Mouse (Mus musculus) ovary, postnatal 36 days (tissue): ENCODE measurements at regions not wholly inside any gene's neighbourhood (a gene's known extent, or its start where the extent isn't known, plus 50 kb on each side); places are given as distances from the start of the nearest gene placed in this dataset.
A peak's percentile ranks its signal among the peaks of the same experiment; 100 is the strongest.
"Not testable (repeated sequence)": the region's sequence is repeated elsewhere in the genome, so short reads cannot be mapped to it uniquely, and the experiment has no call there.

Experiments
- DNase-seq: peaks from one replicate; pipeline ENCODE4 v3.0.0; 2022; ENCODE audit warnings: low spot score, mixed read lengths

DNA sequence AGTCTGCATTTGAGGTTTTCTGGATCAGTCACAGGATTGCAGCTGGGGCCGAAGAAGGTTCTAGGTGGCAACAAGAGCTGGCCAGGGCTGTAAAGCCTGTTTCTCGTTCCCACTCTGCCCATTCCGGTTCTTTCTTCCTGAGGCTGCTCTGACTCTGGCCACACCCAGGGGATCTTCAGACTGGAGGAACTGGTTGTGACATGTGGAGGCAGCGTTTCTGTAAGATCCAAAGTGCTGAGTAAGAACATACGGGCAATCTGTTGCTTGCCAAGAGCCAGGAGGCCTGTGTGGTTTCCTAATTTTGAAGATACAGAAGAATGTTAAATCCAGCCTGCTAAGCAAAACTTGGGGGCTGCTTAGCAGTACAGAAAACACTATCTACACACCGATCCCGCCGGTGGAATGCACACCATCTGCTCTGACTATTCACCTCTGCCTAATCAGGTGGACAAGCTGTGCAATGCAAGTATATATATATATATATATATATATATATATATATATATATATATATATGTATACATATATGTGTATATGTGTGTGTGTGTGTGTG, 99.3 kb upstream of the Bmp2k start:
- no peak for DNase-seq

DNA sequence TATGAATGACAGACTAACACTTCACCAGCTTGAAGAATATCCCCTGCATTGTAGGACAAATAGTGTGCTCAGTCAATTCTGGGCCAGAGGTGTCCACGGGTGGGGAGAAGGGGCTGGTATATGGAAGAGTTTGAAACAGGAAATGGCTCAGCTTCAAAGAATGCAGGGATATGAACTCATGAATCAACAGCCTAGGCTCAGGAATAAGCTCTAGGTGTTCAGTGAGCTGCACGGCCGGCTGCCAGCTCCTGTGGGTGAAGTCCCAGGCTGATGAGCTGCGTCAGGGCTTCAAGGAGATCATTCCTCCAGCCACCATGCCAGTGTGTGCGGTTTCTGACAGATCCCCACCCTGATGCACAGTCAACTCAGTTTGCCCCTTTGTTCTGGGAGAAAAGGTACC, 98.8 kb upstream of the Bmp2k start:
- DNase-seq, result no peak

DNA sequence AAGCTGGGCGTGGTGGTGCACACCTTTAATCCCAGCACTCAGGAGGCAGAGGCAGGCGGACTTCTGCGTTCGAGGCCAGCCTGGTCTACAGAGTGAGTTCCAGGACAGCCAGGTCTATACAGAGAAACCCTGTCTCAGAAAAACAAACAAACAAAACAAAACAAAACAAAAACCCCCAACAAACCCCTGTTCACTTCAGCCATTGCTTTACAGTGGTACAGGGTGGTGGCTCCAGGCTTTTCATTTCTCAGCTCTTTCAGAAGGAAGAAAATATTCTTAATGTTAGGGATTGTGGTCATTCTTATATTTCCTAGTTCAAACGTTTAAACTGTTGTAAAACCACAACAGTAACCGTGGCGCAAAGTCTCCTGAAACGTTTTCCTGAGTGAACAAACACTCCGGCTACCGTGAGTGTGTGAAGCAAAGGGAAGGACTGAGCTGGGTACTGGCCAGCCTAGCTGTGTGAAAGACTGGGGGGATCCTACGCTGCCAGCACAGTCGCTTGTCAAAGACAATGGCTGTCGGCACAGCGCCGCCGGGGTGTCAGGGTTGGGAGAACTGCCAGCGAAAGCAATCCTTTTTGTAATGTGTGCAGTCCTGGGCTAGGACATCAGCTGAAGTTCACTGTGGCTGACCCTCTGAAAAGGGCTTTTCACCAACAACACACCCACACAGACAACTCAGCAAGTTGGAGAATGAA, 91.8 kb upstream of the Bmp2k start:
- DNase-seq, result peak; percentile 48

DNA sequence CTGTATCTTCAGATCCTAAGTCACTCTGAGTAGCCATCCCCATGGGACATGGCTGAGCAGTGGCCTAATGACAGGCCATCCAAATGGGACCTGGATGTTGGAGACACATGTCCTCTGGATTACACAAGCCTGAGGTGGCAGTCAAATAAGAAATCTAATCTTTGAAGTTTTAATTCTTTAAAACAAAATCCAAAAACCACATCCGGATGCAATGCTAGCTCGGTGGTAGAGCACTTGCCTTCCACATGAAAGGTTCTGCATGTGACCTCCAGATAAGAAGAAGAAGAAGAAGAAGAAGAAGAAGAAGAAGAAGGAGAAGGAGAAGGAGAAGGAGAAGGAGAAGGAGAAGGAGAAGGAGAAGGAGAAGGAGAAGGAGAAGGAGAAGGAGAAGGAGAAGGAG, 89.1 kb upstream of the Bmp2k start:
- DNase-seq, result not testable (repeated sequence)

DNA sequence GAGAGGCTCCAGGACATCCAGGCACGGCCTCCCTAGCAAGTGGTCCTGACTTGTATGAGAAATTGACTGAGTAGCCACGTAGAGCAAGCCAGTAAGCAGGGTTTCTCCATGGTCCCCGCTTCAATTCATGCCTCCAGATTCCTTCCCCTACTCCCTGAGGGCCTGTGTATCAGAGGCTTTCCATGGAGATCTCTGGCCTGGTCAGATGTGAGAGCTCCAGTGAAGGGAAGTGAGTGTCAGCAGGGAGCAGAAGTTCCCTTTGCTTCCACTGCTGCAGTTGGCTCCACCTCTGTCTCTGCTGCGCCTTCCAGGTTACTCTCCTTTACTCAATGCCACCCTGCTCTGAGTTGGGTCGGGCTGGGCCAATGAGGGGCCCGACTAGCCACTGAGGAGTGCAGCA, 88.3 kb upstream of the Bmp2k start:
- DNase-seq, result no peak

DNA sequence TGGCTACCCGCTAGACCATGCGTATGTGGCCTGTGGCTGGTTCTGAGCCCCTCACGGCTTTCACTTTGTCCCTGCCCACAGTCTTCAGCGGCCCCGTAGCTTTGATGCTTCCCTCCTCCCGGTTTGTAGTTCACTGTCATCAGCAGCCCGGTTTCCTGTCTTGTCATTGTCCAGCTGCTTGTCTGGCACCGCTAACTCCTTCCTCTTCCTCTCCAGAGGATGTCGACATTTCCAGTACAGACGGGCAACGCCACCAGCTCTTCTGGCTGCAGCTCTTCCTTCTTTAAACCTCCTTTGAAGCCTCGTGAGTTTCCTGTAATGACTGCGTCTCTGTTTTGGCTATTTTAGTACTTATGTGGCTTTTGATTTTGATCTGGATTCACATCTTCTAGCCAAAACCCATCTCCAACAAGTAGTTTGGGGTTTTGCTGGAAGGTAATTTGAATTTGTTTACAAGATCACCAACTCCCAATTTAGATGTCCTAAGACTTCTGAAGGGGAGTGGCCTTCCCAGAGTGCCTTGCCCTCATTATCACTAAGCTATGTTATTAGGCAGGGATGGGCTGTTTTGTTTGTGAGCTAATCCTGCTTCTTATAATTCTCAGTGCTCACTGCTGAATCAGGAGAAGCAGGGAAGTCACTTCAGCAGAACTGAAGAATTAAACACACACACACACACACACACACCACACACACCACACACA, 85.8 kb upstream of the Bmp2k start:
- DNase-seq, result peak; percentile 28

DNA sequence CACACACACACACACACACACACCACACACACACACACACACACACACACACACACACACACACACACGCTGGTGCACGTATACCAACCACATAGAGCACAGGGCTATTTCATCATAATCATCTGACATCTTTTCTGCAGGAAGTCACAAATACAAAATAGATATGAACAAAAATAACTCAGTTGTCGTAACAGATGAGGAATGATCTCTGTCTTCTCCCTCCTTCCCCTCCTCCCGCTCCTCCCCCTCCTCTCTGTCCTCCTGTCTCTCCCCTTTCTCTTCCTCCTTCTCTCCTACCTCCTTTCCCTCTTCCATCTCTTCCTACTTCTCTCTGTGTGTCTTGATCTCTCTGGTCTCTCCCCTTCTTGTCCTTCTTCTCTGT, 85.2 kb upstream of the Bmp2k start:
- no peak for DNase-seq

DNA sequence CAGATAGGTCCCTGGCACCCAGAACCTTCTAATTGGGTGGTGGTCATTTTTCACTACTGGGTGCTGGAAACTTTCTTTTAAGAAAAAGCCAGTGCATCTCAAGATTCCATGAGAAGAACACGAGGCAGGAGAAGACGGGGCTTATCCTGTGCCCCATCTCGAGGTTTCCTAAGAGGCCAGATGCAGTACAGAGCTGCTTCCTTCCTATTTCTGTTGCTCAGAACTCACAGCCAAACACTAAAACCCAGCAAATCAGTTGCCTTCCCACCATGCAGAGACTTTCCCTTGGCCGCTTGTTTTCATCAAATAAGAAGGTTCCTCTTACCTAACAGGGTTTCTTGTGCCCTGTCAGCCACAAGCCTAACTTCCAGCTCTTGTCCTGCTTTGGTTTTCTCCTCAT, 84.7 kb upstream of the Bmp2k start:
- no peak for DNase-seq

DNA sequence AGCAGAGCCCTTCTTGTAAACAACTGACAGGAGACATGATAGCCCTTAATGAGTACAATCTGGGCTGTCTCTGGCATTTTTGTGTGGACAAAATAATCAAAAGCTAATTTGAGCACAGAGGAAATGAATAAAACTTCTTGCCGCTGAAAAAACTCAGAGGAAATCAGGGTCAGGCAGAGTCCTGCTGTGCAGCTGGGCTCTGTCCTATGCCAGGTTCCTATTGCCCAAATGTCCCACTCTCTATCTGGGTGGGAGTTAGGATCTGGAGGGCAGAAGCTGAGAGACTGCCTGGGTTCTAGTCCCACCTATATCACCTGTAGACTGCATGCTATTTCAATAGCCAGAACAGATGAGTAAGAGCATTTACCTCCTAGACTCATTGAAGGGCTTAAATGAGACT, 83.8 kb upstream of the Bmp2k start:
- no peak for DNase-seq

DNA sequence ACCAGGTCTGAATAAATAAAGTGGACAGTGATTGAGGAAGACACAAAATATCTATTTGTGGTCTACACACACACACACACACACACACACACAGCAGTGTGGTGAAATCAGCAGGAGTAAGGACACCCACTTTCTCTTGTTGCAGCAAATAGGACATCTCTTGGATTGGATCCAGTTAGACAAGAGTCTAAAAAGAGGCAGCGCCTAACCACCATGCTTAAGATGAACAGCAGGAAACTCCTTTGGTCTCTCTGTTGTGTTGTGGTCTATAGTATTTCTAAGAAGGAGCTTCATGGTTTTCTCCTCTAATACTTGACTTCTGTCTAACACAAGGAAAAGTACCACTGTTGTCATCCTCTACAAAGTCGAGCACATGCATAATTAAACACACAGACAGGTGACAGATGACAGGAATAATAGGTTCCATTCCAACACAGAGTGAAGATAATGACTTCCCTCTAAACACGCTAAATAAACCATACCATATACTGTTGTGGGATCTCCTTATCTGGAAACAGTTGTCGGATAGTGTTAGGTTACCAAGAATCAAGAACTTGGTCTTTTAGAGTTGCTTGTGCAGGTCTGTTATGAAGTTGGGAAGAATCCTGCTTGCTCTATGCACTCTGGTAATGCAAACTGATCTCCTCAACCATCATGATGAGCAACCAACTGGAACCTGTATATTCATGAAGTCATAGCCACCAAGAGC, 82.6 kb upstream of the Bmp2k start:
- DNase-seq, result no peak

DNA sequence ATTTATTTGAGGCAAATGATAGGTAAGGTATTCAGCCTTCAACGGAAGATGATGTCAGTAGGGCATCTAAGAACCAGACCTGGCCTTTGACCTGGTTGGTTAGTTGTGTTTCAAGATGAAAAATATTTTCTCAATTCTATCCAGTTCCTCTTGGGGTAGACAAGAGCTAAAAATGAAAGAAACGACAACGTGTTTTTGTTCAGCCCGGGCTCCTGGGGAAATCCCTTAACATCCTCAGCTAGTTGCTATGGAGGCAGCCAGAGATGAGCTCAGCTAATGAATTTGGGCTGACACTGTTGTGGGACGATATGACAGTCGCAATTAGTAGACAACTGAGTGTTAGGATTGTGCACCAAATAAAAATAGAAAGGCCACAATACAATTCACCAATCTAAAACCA, 80.6 kb upstream of the Bmp2k start:
- DNase-seq, result no peak

DNA sequence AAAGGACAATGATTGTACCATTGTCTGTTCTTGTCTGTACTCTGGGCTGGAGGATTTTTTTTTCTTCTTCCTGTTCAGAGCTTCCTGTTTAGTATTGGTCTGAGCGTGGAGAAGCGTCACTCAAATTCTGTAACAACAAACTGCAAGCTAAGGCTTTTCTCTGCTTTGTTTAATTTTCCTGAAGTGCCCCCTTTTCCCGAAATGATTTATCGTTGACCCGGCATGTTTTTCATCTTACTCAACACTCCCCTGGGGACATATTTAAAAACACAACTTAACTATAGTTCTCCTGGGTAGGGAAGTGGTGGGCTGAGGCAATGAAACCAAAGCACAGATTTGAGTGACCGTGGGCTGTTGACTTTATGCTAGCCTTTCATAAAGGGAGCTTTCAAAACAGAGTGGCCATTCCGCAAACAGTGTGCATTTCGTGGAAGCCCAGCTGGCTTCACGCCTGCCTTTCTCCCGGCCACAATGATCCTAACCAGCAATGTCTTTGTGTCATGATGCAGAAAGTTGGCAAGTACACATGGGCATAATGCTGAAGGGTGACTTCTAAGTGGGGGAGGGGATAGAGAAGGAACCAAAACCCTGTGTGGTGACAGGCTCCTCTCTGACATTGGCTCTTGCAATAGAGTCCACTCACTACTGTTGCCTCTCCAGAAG, 79.8 kb upstream of the Bmp2k start:
- DNase-seq, result no peak

DNA sequence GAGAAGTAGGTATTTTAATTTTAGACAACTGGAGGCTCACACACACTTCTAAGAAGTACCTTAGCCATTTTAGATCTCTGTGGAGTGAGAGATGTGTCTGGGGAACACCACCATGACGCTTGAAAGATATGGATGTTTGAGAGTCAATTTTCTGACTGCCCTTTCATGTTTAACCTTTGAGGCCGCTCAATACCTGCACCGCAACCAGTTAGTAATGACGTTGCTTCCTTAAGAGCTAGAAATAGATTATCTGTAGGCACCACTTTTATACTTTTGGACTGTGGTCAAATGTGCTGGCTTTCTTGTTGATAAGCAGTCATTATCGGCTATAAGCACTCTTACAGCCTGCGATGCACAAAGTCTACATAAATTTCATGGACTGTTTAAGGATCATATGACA, 78.3 kb upstream of the Bmp2k start:
- DNase-seq, result no peak

DNA sequence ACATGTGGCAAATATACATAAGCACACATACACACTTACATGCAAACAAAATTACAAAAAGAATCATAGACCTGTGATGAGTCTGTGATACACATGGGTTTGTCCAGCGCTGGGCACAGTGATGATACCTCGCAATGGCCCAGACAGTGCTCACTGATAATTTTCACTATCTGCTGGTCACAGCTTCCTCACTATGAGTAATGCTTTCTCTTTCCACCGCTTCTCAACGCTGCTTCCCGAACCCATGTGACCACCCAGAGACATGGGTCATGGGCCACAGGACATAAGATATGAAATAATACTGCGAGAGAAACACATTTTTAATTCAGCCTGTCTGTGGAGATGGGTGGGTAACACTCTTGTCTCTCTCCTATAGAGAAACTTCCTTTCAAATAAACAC, 76.5 kb upstream of the Bmp2k start:
- DNase-seq, result no peak

DNA sequence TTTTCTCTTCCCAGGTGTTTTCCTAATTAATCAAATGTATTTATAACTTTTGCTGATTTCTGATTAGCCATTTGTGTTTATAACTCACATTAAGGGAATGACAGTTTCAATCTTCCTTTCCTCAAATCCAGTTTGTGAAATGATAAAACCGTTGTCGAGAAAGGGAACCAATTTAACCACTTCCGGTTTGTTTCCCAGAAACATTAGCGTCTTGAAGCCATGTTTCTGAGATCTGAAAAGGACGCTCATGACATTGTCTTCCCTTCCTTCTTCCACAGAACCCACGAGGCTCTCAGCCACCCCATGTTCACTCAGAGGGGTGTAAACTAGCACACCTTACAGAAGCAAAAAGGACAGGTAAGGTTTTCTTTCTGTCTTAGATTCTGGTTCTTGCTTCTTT, 76.0 kb upstream of the Bmp2k start:
- DNase-seq, result no peak

DNA sequence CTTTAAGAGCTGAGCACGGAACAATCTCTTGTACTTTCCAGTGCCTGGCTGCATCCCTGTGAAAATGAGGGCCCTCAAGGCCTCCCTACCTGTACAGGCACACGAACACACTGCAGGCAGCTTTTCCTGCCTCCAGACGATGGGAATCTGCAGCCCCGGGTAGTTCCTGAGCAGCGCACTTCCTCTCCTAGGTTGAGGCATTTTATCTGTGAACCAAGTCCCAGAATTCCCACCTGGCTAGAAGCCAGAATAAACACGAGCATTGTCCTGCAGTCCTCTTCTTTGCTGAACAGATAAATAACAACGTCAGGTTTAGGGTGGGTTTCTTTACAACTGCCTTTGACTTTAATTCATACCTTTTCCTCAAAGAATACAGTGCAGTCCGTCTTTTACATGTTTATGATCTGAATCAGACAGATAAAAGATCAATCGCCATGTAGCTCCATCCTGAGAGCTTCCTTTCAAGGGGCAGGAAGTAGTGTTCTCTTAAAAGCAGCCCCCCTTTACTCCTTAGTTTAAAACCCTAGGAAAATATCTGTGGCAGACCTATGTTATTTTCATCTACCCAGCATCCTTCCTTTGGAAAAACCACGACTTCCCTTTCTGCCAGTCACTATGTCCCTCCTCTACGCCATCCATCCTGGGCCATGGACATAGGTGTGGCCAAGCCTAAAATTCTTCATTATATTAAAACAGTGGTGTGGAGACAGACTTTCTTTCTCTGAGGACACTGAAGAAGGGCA, 75.3 kb upstream of the Bmp2k start:
- peak; percentile 22 for DNase-seq

DNA sequence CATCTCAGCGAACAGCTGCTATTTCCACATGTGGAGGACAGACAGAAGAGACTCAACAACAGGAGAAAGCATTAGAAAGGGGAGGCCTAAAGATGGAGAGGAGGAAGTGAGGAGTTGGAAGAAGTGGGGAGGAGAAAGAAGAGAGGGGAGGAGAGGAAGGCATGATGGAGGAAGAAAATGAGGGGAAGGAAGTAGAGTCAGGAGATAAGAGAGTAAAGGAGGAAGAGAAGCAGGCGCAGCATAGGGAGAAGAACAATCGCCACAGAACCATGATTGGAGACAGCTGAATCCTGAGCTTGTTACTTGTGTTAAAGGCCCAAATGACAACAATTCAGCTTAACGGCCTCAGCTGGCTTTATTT, 74.8 kb upstream of the Bmp2k start:
- DNase-seq, result no peak

DNA sequence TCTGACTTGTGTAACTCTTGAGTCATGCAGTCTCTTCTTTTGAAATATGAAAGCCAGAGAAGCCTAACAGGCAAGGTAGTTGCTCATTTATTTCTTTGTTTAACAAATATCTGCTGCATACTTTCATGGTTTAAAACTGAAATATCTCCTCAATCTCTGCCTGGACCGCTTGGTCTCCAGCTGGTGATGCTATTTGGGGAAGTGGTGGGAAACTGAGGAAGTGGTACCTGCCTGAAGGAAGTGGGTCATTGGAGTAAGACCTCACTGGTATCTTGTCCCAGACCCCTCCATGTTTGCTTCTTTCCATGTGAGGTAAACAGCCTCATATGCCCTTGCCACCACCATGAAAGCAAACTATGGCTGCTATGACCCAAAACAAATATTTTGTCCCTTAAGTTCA, 74.0 kb upstream of the Bmp2k start:
- DNase-seq, result no peak

DNA sequence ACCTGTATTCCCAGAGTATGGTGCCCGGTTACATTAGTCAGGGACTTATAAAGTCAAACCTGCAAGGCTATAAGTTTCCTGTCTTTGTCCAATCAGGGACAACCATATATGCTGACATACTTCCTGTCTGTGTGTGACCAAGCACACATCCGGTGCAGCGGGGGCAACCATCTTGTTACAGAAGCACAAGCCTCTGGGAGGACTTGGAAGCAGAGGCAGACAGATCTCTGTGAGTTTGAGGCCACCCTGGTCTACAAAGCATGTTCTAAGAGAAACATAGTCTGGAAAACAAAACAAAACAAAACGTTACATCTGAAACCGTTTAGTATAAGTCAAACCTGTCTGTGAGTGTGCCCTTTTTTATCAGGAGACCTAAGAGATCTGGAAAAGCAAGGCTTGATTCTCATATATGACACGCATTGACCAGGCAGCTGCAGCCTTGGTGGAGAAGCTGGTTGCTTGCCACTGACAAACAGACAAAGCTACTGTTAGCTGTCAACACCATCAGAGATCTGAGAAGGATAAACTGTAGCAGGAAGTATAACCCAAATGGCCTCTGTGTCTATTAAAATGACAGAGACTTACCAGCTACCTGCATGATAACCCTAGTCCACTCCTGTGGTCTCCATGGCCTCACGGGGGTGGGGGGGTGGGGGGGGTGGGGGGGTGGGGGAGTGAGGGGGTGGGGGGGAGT, 72.6 kb upstream of the Bmp2k start:
- DNase-seq, result no peak

DNA sequence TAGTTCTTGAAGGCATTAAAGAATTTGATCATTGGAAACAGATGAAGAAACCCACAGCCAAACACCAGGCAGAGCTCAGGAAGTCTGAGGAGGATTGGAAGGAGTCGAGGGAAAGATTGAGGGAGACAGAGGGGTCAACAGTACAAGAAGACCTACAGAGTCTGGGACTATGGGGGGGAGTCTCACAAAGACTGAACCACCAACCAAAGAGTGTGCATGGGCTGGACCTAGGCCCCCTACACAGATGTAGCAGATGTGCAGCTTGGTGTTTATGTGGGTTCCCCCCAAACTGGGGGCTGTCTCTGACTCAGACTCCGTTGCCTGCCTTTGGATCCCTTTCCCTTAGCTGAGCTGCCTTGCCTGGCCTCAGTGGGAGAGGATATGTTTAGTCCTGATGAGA, 71.5 kb upstream of the Bmp2k start:
- DNase-seq, result no peak

DNA sequence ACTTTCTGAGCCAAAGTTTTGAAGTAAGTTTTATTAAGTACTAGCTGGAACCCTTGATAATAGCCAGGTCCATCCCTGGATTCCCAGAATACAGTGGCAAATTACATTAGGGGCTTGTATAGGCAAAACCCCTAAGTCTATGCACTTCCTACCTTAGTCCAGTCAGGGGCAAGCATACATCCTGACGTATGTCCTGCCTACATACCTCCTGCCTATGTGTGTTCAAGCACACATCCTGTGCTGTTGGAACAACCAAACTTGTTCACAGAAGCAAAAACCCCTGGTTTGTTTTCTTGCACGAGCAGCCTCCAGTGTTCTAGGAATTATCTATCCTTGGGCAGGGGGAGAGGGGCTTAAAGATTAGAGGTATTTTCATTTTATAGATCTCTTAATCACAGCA, 66.4 kb upstream of the Bmp2k start:
- DNase-seq, result no peak
